Mouse (Mus musculus) spleen, adult 2 months (tissue): ENCODE measurements around the gene Stk24.

Experiments
- CTCF ChIP-seq: fragments of 200-500 bp; IDR thresholded peaks from 2 replicates; pipeline ENCODE4 v1.5.1; 2011; ENCODE audit warnings: mild to moderate bottlenecking, inconsistent platforms; ENCODE audit not compliant: insufficient read depth, insufficient read length, insufficient replicate concordance; ENCODE audit errors: extremely low read depth
- POLR2A ChIP-seq: fragments of 200-500 bp; IDR thresholded peaks from 2 replicates; pipeline ENCODE4 v1.6.1; 2011; ENCODE audit warnings: low read depth, low read length, inconsistent platforms

GRCm38 (mm10) chr14:121255469-121255868, 124.3 kb downstream of the Stk24 start:
- TF ChIP-seq CTCF (no peak), POLR2A (no peak)
